Mouse (Mus musculus) C2C12 (cell line): ENCODE data around the gene Filip1l.

ENCODE experiments used
- CTCF ChIP-seq: IDR thresholded peaks from one replicate; pipeline ENCODE4 v1.5.1; 2011; ENCODE audit not compliant: control insufficient read depth, insufficient read depth, insufficient read length
- FOSL1 ChIP-seq: IDR thresholded peaks from one replicate; pipeline ENCODE4 v1.8.0; 2011; ENCODE audit warnings: mild to moderate bottlenecking, low read length; ENCODE audit not compliant: poor library complexity, insufficient read depth, severe bottlenecking
- MAX ChIP-seq: IDR thresholded peaks from one replicate; pipeline ENCODE4 v1.6.1; 2011; ENCODE audit warnings: mild to moderate bottlenecking, control low read depth

- TF ChIP-seq CTCF, result no peak
- TF ChIP-seq MAX, result no peak
- TF ChIP-seq FOSL1, result no peak
Measured at GRCm38 (mm10) chr16:57397845-57398244, 45.0 kb downstream of the Filip1l start.
